Mouse (Mus musculus): ENCODE data around the gene Hmgb1. TPM values are rescaled to one million over a fixed set of nuclear protein-coding genes. Genes with fewer than 3 reads are reported as not detected.

Gene Hmgb1
- total RNA-seq, 4 experiments from 2014 or later: 119 to 140 (median 134) TPM

GRCm38 (mm10) chr5:149002034-149002802, 182.1 kb downstream of the Hmgb1 start:
- DNase-seq (ENCODE audit: low spot score in 2 of 2): no peak

GRCm38 (mm10) chr5:148999802-149000201, 184.5 kb downstream of the Hmgb1 start:
- no peak for DNase-seq (ENCODE audit: low spot score in 2 of 2)

- DNase-seq (ENCODE audit: low spot score in 2 of 2): no peak
Measured at GRCm38 (mm10) chr5:148998512-148998911, 185.8 kb downstream of the Hmgb1 start.

GRCm38 (mm10) chr5:148996709-148997037, 187.6 kb downstream of the Hmgb1 start:
- no peak for DNase-seq (ENCODE audit: low spot score in 2 of 2)

Other genes starting within 250 kb of the Hmgb1 start
- 10 to 100 TPM; 20.4 to 38.3 (median 34.6) TPM for gene Gm42791, start 189.3 kb downstream of the Hmgb1 start, total RNA-seq (2022)
- gene Uspl1, start 139 bp downstream of the Hmgb1 start, total RNA-seq (2022): 10 to 100 TPM; 39.7 to 46.2 (median 41.6) TPM
- 10 to 100 TPM; 10.3 to 19.4 (median 11.9) TPM for gene Alox5ap, start 80.3 kb upstream of the Hmgb1 start, total RNA-seq (2022)
- gene Medag, start 227.3 kb upstream of the Hmgb1 start, total RNA-seq (2022): 1 to 10 TPM; 3.5 to 4.1 (median 3.7) TPM